Mouse (Mus musculus) G1E (cell line): ENCODE data around the gene Utp11. TPM values are rescaled to one million over a fixed set of nuclear protein-coding genes. Genes with fewer than 3 reads are reported as not detected.

Experiments used
- ATAC-seq: 2 replicates; pipeline ENCODE4 v1.8.0; 2016; ENCODE audit warnings: mild to moderate bottlenecking; ENCODE audit not compliant: insufficient number of reproducible peaks, poor library complexity, low FRiP score, severe bottlenecking; ENCODE audit errors: extremely low read depth
- DNase-seq: peaks from one replicate; pipeline ENCODE4 v3.0.0; 2012; ENCODE audit warnings: low spot score
- H3K27me3 ChIP-seq: 2 replicates; pipeline ENCODE4 v1.6.1; 2012; ENCODE audit warnings: mild to moderate bottlenecking, low read length, inconsistent platforms; ENCODE audit not compliant: insufficient read depth
- H3K36me3 ChIP-seq: replicated peaks from 2 replicates; pipeline ENCODE3; 2012; ENCODE audit warnings: mild to moderate bottlenecking, inconsistent platforms
- H3K4me1 ChIP-seq: 2 replicates; pipeline ENCODE4 v1.6.1; 2012; ENCODE audit warnings: low read depth, low read length, inconsistent platforms, mixed read lengths; ENCODE audit not compliant: insufficient read depth
- H3K4me3 ChIP-seq: 2 replicates; pipeline ENCODE4 v1.5.1; 2012; ENCODE audit warnings: low read depth, mild to moderate bottlenecking, inconsistent platforms, low read length, moderate library complexity, mixed read lengths
- H3K9me3 ChIP-seq: replicated peaks from 2 replicates; pipeline ENCODE4 v1.6.1; 2012; ENCODE audit warnings: inconsistent platforms
- CTCF ChIP-seq: IDR thresholded peaks from 2 replicates; pipeline ENCODE4 v1.5.1; 2012; ENCODE audit warnings: low read depth, low read length, inconsistent platforms, mixed read lengths
- GATA1 ChIP-seq: IDR thresholded peaks from 2 replicates; pipeline ENCODE4 v1.6.1; 2012; ENCODE audit warnings: borderline replicate concordance, low read length, inconsistent platforms, mixed read lengths
- GATA2 ChIP-seq: IDR thresholded peaks from 2 replicates; pipeline ENCODE4 v1.6.1; 2012; ENCODE audit warnings: low read depth, low read length, inconsistent platforms, borderline replicate concordance
- POLR2AphosphoS5 ChIP-seq: IDR thresholded peaks from 2 replicates; pipeline ENCODE4 v1.6.1; 2012; ENCODE audit warnings: low read depth, low read length, inconsistent platforms; ENCODE audit not compliant: insufficient replicate concordance
- TAL1 ChIP-seq: conservative IDR thresholded peaks from 2 replicates; pipeline ENCODE4 v1.6.1; 2012; ENCODE audit warnings: low read depth, low read length, inconsistent platforms, mixed read lengths
- polyA plus RNA-seq: library from polyadenylated mRNA; stranded (reverse); fragments of >175 nt; gene quantifications from 2 replicates; pipeline ENCODE4 v1.2.3, GENCODE M21; 2012
- total RNA-seq, 2 experiments: library from RNA; stranded (forward) in 1 of 2; stranded (reverse) in 1 of 2; fragments of 200-1000 nt in 1 of 2; fragments of >200 nt in 1 of 2; fragmentation: Nextera tagmentation in 1 of 2; gene quantifications; 2 replicates each; pipeline ENCODE4 v1.2.3; 2014 to 2017

Utp11 gene
- total and polyA plus RNA-seq, 3 experiments = 16.7 to 94.3 (median 80.4) TPM

DNA sequence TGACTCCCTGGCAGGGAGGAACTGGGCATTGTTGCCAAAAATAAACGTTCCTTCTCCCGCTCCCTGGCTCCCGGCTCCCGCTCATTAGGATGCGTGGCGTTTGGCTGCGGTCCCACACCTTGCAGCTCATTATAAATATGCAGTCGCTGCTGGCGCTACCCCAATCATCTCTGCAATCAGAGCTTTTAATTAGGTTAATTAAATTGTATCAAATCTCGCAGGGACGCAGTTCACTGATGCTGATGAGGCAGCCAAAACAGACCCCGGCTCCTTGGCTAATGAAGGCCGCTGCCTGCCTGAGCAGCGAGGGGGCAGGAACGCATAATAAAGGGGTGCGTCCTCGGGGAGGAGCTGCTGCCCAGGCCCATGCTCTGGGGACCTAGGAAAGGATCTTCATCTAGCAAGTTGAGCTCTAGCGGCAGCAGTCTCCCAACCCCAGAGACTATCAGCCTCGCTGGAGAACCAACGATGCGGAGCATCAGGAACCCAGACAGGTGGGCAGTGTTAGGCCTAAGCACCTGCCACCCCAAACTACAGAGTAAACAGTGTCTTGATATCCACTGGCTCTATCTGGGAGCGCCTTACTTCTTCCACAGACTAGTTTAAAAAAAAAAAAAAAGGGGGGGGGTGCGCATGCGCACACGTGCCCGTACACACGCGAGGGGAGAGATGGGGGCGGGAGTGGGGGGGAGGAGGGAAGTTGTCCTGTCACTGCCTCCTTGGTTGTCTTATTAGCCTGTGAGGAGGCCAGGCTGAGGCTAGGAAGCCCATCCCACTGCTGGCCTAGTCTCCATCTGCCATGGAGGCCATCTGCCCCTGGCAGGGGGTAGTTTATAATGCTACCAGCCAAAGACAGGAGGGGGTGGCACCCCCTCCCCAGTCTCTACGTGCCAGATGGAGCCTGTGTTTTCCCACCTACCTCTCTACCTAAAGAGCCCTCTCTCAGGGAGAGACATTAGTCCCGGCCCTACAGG lies 20.8 kb downstream of the Utp11 start:
- Histone ChIP-seq H3K4me3 (no peak overlapping the region), H3K36me3 (peaks cover 32% of the 10 kb centered on the region), H3K27me3 (peaks cover 12% of the 10 kb centered on the region; the same call in 1 of the 2 replicates), H3K4me1 (0 out of 2 replicates have a peak, but pooled peaks cover 2% of the 10 kb centered on the region), H3K9me3 (no peaks in the 10 kb centered on the region)
- ATAC-seq (no peak), DNase-seq (no peak)
- TF ChIP-seq GATA2 = no peak
- TF ChIP-seq CTCF = no peak
- TF ChIP-seq POLR2AphosphoS5 = no peak
- no peak for TF ChIP-seq TAL1
- TF ChIP-seq GATA1 = no peak

DNA sequence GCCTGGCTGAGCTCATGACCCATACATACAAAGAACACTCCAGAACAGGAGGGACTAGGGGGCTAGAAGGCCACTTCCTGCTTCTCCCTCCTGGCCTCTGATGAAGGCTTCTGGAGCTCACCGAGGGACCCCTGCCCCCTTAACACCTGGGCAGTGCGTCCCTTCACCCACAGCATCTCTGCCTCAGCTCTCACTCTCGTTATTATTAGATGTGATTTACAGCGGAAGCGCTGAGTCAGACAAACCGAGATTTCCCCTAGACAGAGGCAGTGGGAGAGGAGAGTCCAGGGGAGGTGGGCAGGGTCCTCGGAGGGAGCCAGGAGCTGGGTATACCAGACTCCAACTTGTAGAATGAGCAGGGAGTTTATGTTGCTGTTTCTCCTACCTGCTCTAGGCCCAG lies 21.8 kb downstream of the Utp11 start:
- Histone ChIP-seq H3K27me3 (peaks cover 12% of the 10 kb centered on the region; the same call in 1 of the 2 replicates), H3K4me3 (no peak overlapping the region), H3K36me3 (peaks cover 22% of the 10 kb centered on the region), H3K9me3 (no peaks in the 10 kb centered on the region), H3K4me1 (0 out of 2 replicates have a peak, but pooled peaks cover 2% of the 10 kb centered on the region)
- DNase-seq (no peak), ATAC-seq (no peak)
- TF ChIP-seq GATA2 = no peak
- TF ChIP-seq TAL1 = no peak
- no peak for TF ChIP-seq CTCF
- TF ChIP-seq GATA1 = no peak
- TF ChIP-seq POLR2AphosphoS5 = no peak

GRCm38 (mm10) chr4:124670232-124670631 lies 23.2 kb downstream of the Utp11 start:
- H3K9me3 ChIP-seq = no peaks in the 10 kb centered on the region
- TF ChIP-seq TAL1 (no peak), CTCF (no peak), GATA2 (no peak), POLR2AphosphoS5 (no peak), GATA1 (no peak)
- H3K27me3 ChIP-seq = peaks cover 14% of the 10 kb centered on the region; the same call in 1 of the 2 replicates
- H3K4me1 ChIP-seq = no peaks in the 10 kb centered on the region
- no peak overlapping the region for H3K4me3 ChIP-seq
- H3K36me3 ChIP-seq = peaks cover 10% of the 10 kb centered on the region
- ATAC-seq = no peak
- no peak for DNase-seq

GRCm38 (mm10) chr4:124668078-124668477 lies 25.3 kb downstream of the Utp11 start:
- no peaks in the 10 kb centered on the region for H3K9me3 ChIP-seq
- no peaks in the 10 kb centered on the region for H3K4me1 ChIP-seq
- no peaks in the 10 kb centered on the region for H3K36me3 ChIP-seq
- no peak for DNase-seq
- no peak overlapping the region for H3K4me3 ChIP-seq
- TF ChIP-seq TAL1 (no peak), GATA1 (no peak), CTCF (no peak), GATA2 (no peak), POLR2AphosphoS5 (no peak)
- H3K27me3 ChIP-seq = peaks cover 17% of the 10 kb centered on the region; the same call in 1 of the 2 replicates
- ATAC-seq = no peak

DNA sequence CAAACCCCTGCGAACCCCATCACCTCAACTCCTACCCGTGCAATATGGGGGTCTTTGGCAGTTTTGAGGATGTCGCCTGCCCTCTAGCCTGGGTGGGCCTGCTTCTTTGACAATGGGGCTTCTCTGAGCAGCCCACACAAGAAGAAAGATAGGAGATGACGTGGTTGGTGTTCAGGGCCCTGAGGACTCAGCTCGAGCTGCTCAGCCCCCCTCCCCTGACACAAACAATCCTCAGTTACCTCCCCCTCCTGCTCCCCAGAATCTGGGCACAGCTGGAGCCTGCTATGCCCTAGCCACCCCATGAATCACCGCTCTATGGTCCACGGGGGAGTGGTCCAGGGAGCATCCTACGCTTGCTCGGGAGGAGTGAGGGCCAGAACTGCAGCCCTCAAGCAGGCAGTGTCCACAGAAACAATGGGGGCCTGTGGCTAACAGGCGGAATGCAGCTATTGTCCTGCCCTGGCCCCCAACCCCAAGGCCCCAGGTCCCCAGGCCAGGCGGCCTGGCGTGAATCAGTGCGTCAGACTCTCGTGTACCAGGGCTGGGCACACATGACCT lies 25.8 kb downstream of the Utp11 start:
- no peaks in the 10 kb centered on the region for H3K4me1 ChIP-seq
- H3K4me3 ChIP-seq = no peak overlapping the region
- H3K36me3 ChIP-seq = no peaks in the 10 kb centered on the region
- DNase-seq = no peak
- H3K27me3 ChIP-seq = peaks cover 16% of the 10 kb centered on the region; the same call in 1 of the 2 replicates
- no peak for ATAC-seq
- no peaks in the 10 kb centered on the region for H3K9me3 ChIP-seq
- TF ChIP-seq GATA1 = no peak
- no peak for TF ChIP-seq CTCF
- no peak for TF ChIP-seq GATA2
- no peak for TF ChIP-seq POLR2AphosphoS5
- TF ChIP-seq TAL1 = no peak

DNA sequence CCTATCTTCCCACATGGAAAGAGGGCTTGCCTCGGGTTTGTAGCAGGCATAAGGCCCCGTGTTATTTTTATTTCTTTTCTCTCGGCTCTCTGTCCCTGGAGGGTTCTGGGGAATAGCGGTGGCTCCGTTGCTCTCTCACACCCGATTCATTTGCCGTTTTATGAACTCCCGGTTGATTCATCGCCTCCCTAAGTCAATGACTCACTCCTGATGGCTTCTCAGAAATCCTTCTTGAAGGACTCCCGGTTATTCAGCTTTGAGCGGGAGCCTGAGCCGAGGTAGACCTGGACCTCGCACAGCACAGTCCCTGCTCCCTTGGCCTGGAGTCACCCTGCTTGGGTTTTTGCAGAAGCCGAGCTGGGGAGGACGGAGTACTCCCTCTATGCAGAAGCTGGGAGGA lies 28.8 kb downstream of the Utp11 start:
- Histone ChIP-seq H3K36me3 (no peaks in the 10 kb centered on the region), H3K4me1 (no peaks in the 10 kb centered on the region), H3K9me3 (peaks cover 3% of the 10 kb centered on the region; the same call in 1 of the 2 replicates), H3K27me3 (peaks cover 7% of the 10 kb centered on the region; the same call in 1 of the 2 replicates), H3K4me3 (no peak overlapping the region)
- ATAC-seq (no peak), DNase-seq (no peak)
- no peak for TF ChIP-seq TAL1
- no peak for TF ChIP-seq GATA2
- no peak for TF ChIP-seq GATA1
- TF ChIP-seq POLR2AphosphoS5 = no peak
- TF ChIP-seq CTCF = no peak
